ENCODE assay signal across 21 mouse cellular contexts in genomic region chr19:53431003-53431402, GRCm38 (mm10). TPM values are rescaled to one million over a fixed set of nuclear protein-coding genes. Genes with fewer than 3 reads are reported as not detected.
DNase-seq lines count a peak whose midpoint lies in the region; ATAC-seq lines count a peak whose summit lies in the region.
"Had no signal": no experiment of that assay in that cellular context is flagged by ENCODE, and none has a peak within 500 bp of the region (broad histone marks: within the 10 kb centered on the region; RNA-seq: fewer than 3 reads in every experiment).

No protein-coding gene starts in this region.

- no peaks in the 10 kb centered on the region for H3K36me3 ChIP-seq in hindbrain, embryonic 12.5 days
- H3K36me3 ChIP-seq in hindbrain, embryonic 10.5 days = no peaks in the 10 kb centered on the region
- H3K36me3 ChIP-seq in neural tube, embryonic 12.5 days = no peaks in the 10 kb centered on the region
- no peaks in the 10 kb centered on the region for H3K36me3 ChIP-seq in midbrain, embryonic 14.5 days (ENCODE audit: control insufficient read depth, insufficient read depth, low read length)
- H3K36me3 ChIP-seq: midbrain, embryonic 12.5 days had no signal

- no peaks in the 10 kb centered on the region for H3K9me3 ChIP-seq in hindbrain, embryonic 12.5 days (replicated peaks)
- H3K9me3 ChIP-seq in hindbrain, embryonic 10.5 days = no peaks in the 10 kb centered on the region
- no peaks in the 10 kb centered on the region for H3K9me3 ChIP-seq in neural tube, embryonic 12.5 days
- no peaks in the 10 kb centered on the region for H3K9me3 ChIP-seq in midbrain, embryonic 14.5 days (ENCODE audit: control insufficient read depth, low read length)
- H3K9me3 ChIP-seq: midbrain, embryonic 12.5 days had no signal

- 80% methylated on average over 11 of the region's 11 CpGs for WGBS in hindbrain, embryonic 12.5 days
- 81% methylated on average over 11 of the region's 11 CpGs for WGBS in hindbrain, embryonic 10.5 days
- 86% methylated on average over 11 of the region's 11 CpGs for WGBS in neural tube, embryonic 12.5 days
- WGBS in midbrain, embryonic 14.5 days = 76% methylated on average over 11 of the region's 11 CpGs

- no peak for ATAC-seq in hindbrain, embryonic 12.5 days (ENCODE audit: low FRiP score)
- ATAC-seq in neural tube, embryonic 12.5 days (ENCODE audit: low FRiP score, low read depth) = peak; percentile 38; the same call in 1 of the 2 replicates
- ATAC-seq in midbrain, embryonic 14.5 days (ENCODE audit: low FRiP score, low TSS enrichment) = no peak
- ATAC-seq in inflammation-experienced regulatory T-cells, adult 6 months = no peak

- H3K27ac ChIP-seq in hindbrain, embryonic 12.5 days = peak overlapping the region; percentile 1; the same call in 1 of the 2 replicates
- no peak overlapping the region for H3K27ac ChIP-seq in hindbrain, embryonic 10.5 days
- no peak overlapping the region for H3K27ac ChIP-seq in neural tube, embryonic 12.5 days
- 0 out of 2 replicates have a peak overlapping the region, but pooled peaks have one; percentile 37 for H3K27ac ChIP-seq in midbrain, embryonic 14.5 days (replicated peaks; ENCODE audit: low read depth, low read length)
- H3K27ac ChIP-seq: gastrocnemius, adult 2 months; midbrain, embryonic 12.5 days had no signal

- H3K4me3 ChIP-seq in hindbrain, embryonic 12.5 days = no peak overlapping the region
- H3K4me3 ChIP-seq in hindbrain, embryonic 10.5 days = no peak overlapping the region
- no peak overlapping the region for H3K4me3 ChIP-seq in neural tube, embryonic 12.5 days
- H3K4me3 ChIP-seq in midbrain, embryonic 14.5 days (replicated peaks; ENCODE audit: low read depth, low read length) = no peak overlapping the region
- H3K4me3 ChIP-seq: gastrocnemius, adult 2 months; midbrain, embryonic 12.5 days had no signal

- H3K4me1 ChIP-seq in hindbrain, embryonic 12.5 days = peaks cover 20% of the 10 kb centered on the region
- peaks cover 29% of the 10 kb centered on the region for H3K4me1 ChIP-seq in hindbrain, embryonic 10.5 days (replicated peaks)
- H3K4me1 ChIP-seq in neural tube, embryonic 12.5 days = peaks cover 6% of the 10 kb centered on the region; the same call in 1 of the 2 replicates
- H3K4me1 ChIP-seq in midbrain, embryonic 14.5 days (ENCODE audit: control insufficient read depth, insufficient read depth, low read length) = no peaks in the 10 kb centered on the region

- no peak for DNase-seq in hindbrain, embryonic 10.5 days (ENCODE audit: low spot score)
- DNase-seq in neural tube, embryonic 10.5 days (ENCODE audit: extremely low spot score, low spot score) = no peak
- DNase-seq in midbrain, embryonic 14.5 days = no peak
- DNase-seq in right cerebral cortex, postnatal 14 days = no peak
- DNase-seq: adrenal gland, postnatal 10 days; B cell, adult 2 months; gastrocnemius, adult 2 months; heart, adult 11 months; kidney, adult 8-10 months; kidney, postnatal 36 days; lung, embryonic 14.5 days; lung, postnatal 4 days had no signal

- no peak overlapping the region for H3K4me2 ChIP-seq in hindbrain, embryonic 12.5 days (replicated peaks)
- no peak overlapping the region for H3K4me2 ChIP-seq in neural tube, embryonic 12.5 days (replicated peaks)
- no peak overlapping the region for H3K4me2 ChIP-seq in midbrain, embryonic 14.5 days (ENCODE audit: low read length)
- H3K4me2 ChIP-seq: liver, embryonic 11.5 days; lung, embryonic 14.5 days; midbrain, embryonic 12.5 days had no signal

- peaks cover 7% of the 10 kb centered on the region for H3K27me3 ChIP-seq in hindbrain, embryonic 12.5 days
- H3K27me3 ChIP-seq in hindbrain, embryonic 10.5 days (ENCODE audit: insufficient read depth, poor library complexity, severe bottlenecking) = no peaks in the 10 kb centered on the region
- H3K27me3 ChIP-seq in neural tube, embryonic 12.5 days (replicated peaks) = no peaks in the 10 kb centered on the region
- no peaks in the 10 kb centered on the region for H3K27me3 ChIP-seq in midbrain, embryonic 14.5 days (ENCODE audit: control insufficient read depth, insufficient read depth, low read length)
- H3K27me3 ChIP-seq: midbrain, embryonic 12.5 days had no signal

- no peak overlapping the region for H3K9ac ChIP-seq in hindbrain, embryonic 12.5 days
- H3K9ac ChIP-seq in neural tube, embryonic 12.5 days = no peak overlapping the region
- no peak overlapping the region for H3K9ac ChIP-seq in midbrain, embryonic 14.5 days (replicated peaks; ENCODE audit: low read length)
- H3K9ac ChIP-seq: lung, embryonic 14.5 days; midbrain, embryonic 12.5 days had no signal

RNA-seq across cellular contexts. Expression of gene Smndc1, which starts 40.6 kb away (rescaled TPM):
- polyA plus RNA-seq in hindbrain, embryonic 12.5 days (2016; fragmentation: Nextera tagmentation; extraction: Ambion mirVana) = 40.9 and 41.4 TPM in 2 replicates
- polyA plus RNA-seq in hindbrain, embryonic 10.5 days (2016; fragmentation: Nextera tagmentation; extraction: Ambion mirVana) = 36.4 and 43.6 TPM in 2 replicates
- 40.4 and 42.5 TPM in 2 replicates for polyA plus RNA-seq in neural tube, embryonic 12.5 days (2016; fragmentation: Nextera tagmentation; extraction: Ambion mirVana)
- 37.2 and 42.0 TPM in 2 replicates for polyA plus RNA-seq in midbrain, embryonic 14.5 days (2014; fragmentation: Nextera tagmentation; extraction: Ambion mirVana)
- polyA plus RNA-seq in inflammation-experienced regulatory T-cells, adult 6 months (2017; shearing (Covaris generic)) = 10 to 100 TPM; 30.1 to 38.6 (median 34.9) TPM

RNA-seq across cellular contexts. Expression of gene Gm10197, which starts 59.4 kb away (rescaled TPM):
- polyA plus RNA-seq in hindbrain, embryonic 12.5 days (2016; fragmentation: Nextera tagmentation; extraction: Ambion mirVana) = not detected in 2 replicates
- not detected in 2 replicates for polyA plus RNA-seq in hindbrain, embryonic 10.5 days (2016; fragmentation: Nextera tagmentation; extraction: Ambion mirVana)
- polyA plus RNA-seq in neural tube, embryonic 12.5 days (2016; fragmentation: Nextera tagmentation; extraction: Ambion mirVana) = not detected in 2 replicates
- 4.4 TPM in 1 of 2 replicates, not detected in the other for polyA plus RNA-seq in midbrain, embryonic 14.5 days (2014; fragmentation: Nextera tagmentation; extraction: Ambion mirVana)
- not detected for polyA plus RNA-seq in inflammation-experienced regulatory T-cells, adult 6 months (2017; shearing (Covaris generic))
- polyA plus RNA-seq: embryonic facial prominence, embryonic 14.5 days; heart, embryonic 14.5 days; liver, embryonic 11.5 days; midbrain, embryonic 12.5 days; neural tube, embryonic 11.5 days; urinary bladder, adult 2 months had no signal

Comparison
In these comparisons a context has a peak if more than half of its experiments do, and no peak if none do; other contexts are left out.
1. H3K27ac ChIP-seq: peak in hindbrain, embryonic 12.5 days (single experiment) and midbrain, embryonic 14.5 days (single experiment); none in hindbrain, embryonic 10.5 days (single experiment) and neural tube, embryonic 12.5 days (single experiment).